Mouse (Mus musculus): Measurements from ENCODE around the gene Rptor. TPM values are rescaled to one million over a fixed set of nuclear protein-coding genes. Genes with fewer than 3 reads are reported as not detected.

Gene Rptor
- polyA plus RNA-seq, 1 experiment from 2014 or later = 13.3 TPM

DNA sequence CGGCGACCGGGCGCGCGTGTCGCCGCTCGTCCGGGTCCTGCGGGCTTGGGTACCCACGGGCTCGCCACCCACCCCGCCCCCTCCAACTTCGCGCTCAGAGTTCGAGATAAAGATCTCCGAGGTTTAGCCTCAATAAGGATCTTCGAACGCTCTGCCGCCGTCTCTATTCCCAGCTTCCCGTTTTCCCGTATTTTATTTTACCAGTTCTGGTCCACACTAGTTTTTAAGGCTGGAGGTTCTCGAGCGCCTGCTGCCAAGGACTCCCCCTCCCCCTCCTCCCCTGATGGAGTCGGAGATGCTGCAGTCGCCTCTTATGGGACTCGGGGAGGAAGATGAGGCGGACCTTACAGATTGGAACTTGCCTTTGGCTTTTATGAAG, 811 bp downstream of the Rptor start:
- Histone ChIP-seq H3K4me3 (peak overlapping the region; percentile 99), H3K36me3 (peaks cover 14% of the 10 kb centered on the region), H3K4me1 (replicated peaks) (peaks cover 9% of the 10 kb centered on the region), H3K9ac (peak overlapping the region; percentile 99), H3K9me3 (replicated peaks) (no peaks in the 10 kb centered on the region), H3K27me3 (replicated peaks) (no peaks in the 10 kb centered on the region), H3K4me2 (peak overlapping the region; percentile 95), H3K27ac (ENCODE audit: poor library complexity, severe bottlenecking) (peak overlapping the region; percentile 89; the same call in 1 of the 2 replicates)
- WGBS = under 1% methylated on average over 30 of the region's 30 CpGs
- no peak for ATAC-seq (ENCODE audit: insufficient number of reproducible peaks, low FRiP score)

DNA sequence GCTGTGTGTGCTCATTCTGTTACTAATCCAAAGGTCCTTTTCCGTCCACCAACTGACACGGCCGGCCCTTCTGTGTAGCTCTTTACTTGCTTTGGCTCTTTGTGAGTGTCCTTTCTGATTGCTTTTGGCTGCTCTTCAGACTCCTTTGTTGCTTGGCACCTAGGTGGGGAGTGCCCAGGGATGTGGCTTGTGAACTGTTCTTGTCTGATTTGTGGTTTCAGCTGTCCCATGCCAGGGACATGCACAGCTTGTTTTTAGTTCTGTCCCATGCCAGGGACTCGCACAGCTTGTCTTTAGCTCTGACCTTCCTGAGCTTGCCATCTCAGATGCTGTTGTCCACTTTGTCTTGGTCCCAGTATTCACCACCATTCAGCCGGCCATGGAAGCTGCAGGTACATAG, 4.8 kb downstream of the Rptor start:
- Histone ChIP-seq H3K4me1 (replicated peaks) (peaks cover 9% of the 10 kb centered on the region), H3K9me3 (replicated peaks) (no peaks in the 10 kb centered on the region), H3K9ac (no peak overlapping the region), H3K4me3 (no peak overlapping the region), H3K27me3 (replicated peaks) (no peaks in the 10 kb centered on the region), H3K27ac (ENCODE audit: poor library complexity, severe bottlenecking) (no peak overlapping the region), H3K4me2 (no peak overlapping the region), H3K36me3 (peaks cover 19% of the 10 kb centered on the region)
- no peak for ATAC-seq (ENCODE audit: insufficient number of reproducible peaks, low FRiP score)
- WGBS = 90% methylated on average over 5 of the region's 5 CpGs

DNA sequence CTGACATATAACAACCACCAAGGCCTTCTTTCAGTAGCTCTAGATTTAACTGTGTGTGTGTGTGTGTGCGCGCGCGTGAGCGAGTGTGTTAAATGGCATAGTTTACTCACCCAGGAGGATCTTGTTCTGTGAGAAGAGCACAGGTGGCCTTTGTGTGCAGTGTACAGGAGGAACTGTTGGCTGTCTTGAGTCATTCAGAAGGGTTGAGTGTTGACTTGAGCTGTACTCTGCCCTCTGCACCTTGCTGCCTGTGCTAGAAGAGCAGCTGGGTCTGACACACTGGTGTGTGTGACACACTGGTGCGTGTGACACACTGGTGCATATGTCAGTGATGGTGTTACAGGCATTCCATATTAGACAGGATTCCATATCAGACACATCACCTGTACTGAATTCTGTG, 8.8 kb downstream of the Rptor start:
- Histone ChIP-seq H3K9me3 (replicated peaks) (no peaks in the 10 kb centered on the region), H3K4me2 (no peak overlapping the region), H3K27me3 (replicated peaks) (no peaks in the 10 kb centered on the region), H3K36me3 (peaks cover 24% of the 10 kb centered on the region), H3K27ac (ENCODE audit: poor library complexity, severe bottlenecking) (no peak overlapping the region), H3K9ac (no peak overlapping the region), H3K4me1 (replicated peaks) (no peaks in the 10 kb centered on the region), H3K4me3 (no peak overlapping the region)
- ATAC-seq (ENCODE audit: insufficient number of reproducible peaks, low FRiP score) = no peak
- 95% methylated on average over 6 of the region's 6 CpGs for WGBS

DNA sequence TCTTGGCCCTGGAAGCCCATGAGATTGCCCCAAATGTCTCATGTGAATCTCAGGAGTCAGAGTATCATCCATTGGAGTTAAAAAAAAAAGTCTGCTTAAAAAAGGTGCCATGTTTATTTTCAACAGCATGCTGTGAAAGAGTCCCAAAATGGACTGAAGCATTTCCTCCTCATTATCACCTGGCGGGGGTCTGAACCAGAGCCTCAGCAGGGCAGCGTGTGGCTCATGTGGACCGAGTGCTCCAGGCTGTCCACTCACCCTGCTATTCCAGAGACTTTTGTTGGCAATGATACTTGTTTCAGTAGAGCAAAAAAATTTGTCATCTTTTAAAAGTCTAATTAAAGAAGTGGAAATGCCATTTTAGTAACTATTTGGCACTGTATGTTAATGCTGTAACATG, 9.5 kb downstream of the Rptor start:
- Histone ChIP-seq H3K27ac (ENCODE audit: poor library complexity, severe bottlenecking) (no peak overlapping the region), H3K4me2 (no peak overlapping the region), H3K4me1 (replicated peaks) (no peaks in the 10 kb centered on the region), H3K36me3 (peaks cover 23% of the 10 kb centered on the region), H3K27me3 (replicated peaks) (no peaks in the 10 kb centered on the region), H3K4me3 (no peak overlapping the region), H3K9ac (no peak overlapping the region), H3K9me3 (replicated peaks) (no peaks in the 10 kb centered on the region)
- ATAC-seq (ENCODE audit: insufficient number of reproducible peaks, low FRiP score) = no peak
- 71% methylated on average over 3 of the region's 3 CpGs for WGBS

DNA sequence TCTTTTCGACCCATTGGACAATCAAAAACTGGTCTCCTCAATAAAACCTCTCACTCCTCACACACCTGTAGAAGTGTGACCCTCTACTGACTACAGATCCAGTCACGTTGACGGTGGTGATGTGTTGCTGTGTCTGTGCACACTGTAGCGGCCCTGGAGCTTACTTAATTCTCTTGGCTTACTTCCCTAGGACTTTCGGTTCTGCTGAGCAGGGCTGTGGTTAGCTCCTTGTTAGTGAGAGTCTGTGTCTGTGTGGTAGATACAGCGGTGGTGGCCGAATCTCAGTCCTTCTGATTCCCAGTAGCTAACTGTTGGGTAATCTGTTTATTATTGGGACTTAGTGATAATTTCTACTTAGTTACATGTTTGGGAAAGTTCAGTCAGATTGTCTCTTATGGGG, 12.4 kb downstream of the Rptor start:
- 0 out of 2 replicates have a peak, but pooled peaks cover 4% of the 10 kb centered on the region for H3K36me3 ChIP-seq
- H3K27me3 ChIP-seq (replicated peaks) = no peaks in the 10 kb centered on the region
- no peak for ATAC-seq (ENCODE audit: insufficient number of reproducible peaks, low FRiP score)
- H3K9me3 ChIP-seq (replicated peaks) = no peaks in the 10 kb centered on the region
- H3K4me1 ChIP-seq (replicated peaks) = no peaks in the 10 kb centered on the region
- H3K4me3 ChIP-seq = no peak overlapping the region
- H3K9ac ChIP-seq = no peak overlapping the region
- 85% methylated on average over 7 of the region's 7 CpGs for WGBS
- H3K4me2 ChIP-seq = no peak overlapping the region
- H3K27ac ChIP-seq (ENCODE audit: poor library complexity, severe bottlenecking) = no peak overlapping the region

DNA sequence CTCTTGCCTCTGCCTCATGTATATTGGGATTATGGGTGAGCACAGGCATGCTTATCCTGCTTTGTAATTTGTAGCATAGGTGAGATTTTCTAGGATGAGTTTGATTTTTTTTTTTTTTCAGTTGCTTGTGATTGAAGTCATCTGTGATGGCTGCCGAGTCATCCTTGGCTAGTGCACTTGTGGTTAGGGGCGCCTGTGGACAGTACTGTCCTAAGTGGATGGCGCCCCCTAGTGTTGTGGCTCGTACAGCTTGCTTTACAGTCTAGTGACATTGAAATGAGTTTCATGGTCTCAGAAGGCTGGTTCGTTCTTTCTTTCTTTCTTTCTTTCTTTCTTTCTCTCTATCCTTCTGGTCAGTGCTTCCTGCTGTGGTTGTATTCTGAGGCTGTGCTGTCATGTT, 16.1 kb downstream of the Rptor start:
- no peak overlapping the region for H3K4me2 ChIP-seq
- H3K4me1 ChIP-seq (replicated peaks) = peaks cover 9% of the 10 kb centered on the region
- H3K27ac ChIP-seq (ENCODE audit: poor library complexity, severe bottlenecking) = no peak overlapping the region
- no peak overlapping the region for H3K9ac ChIP-seq
- H3K27me3 ChIP-seq (replicated peaks) = no peaks in the 10 kb centered on the region
- H3K36me3 ChIP-seq = 0 out of 2 replicates have a peak, but pooled peaks cover 4% of the 10 kb centered on the region
- ATAC-seq (ENCODE audit: insufficient number of reproducible peaks, low FRiP score) = no peak
- no peaks in the 10 kb centered on the region for H3K9me3 ChIP-seq (replicated peaks)
- 45% methylated on average over 5 of the region's 5 CpGs for WGBS
- no peak overlapping the region for H3K4me3 ChIP-seq

DNA sequence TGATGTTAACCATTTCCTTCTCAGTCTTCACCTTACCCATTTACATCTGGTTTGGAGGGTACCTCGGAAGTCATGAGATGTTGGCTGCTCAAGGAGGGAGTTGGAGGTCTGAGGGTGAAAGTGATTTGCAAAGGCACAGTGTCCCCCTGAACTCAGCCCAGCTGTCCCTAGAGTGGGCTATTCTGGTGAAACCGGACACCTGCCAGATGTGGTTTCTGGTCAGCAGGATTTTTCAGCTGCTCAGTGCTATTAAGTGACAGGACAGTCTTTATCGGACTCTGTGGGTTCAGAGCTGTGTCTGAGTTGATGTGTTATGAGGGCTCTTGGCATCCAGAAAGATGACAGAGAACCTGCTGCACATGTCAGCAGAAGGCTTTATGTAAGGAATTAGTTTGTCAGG, 18.6 kb downstream of the Rptor start:
- Histone ChIP-seq H3K4me2 (no peak overlapping the region), H3K9me3 (replicated peaks) (no peaks in the 10 kb centered on the region), H3K4me3 (no peak overlapping the region), H3K27ac (ENCODE audit: poor library complexity, severe bottlenecking) (no peak overlapping the region), H3K9ac (no peak overlapping the region), H3K27me3 (replicated peaks) (no peaks in the 10 kb centered on the region), H3K4me1 (replicated peaks) (peaks cover 30% of the 10 kb centered on the region), H3K36me3 (no peaks in the 10 kb centered on the region)
- WGBS = 67% methylated on average over 3 of the region's 3 CpGs
- ATAC-seq (ENCODE audit: insufficient number of reproducible peaks, low FRiP score) = no peak

DNA sequence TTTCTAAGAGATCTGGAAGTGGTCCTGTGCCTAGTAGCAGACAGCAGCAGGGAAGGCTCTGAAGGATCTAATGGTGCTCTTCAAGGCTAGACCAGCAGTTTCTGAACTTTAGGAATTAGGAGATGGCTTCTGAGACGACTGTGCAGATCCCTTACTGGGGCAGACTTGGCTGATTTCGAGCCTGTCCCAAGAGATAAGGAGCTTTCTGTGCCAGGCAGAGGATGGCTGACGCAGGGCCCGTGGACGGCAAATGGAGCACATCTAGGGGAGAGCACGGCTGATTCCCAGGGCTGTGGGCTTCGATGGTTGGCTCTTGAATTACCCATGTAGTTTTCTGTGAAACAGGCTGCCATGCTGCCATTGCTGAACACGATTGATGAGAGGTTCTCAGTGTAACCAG, 21.1 kb downstream of the Rptor start:
- H3K9ac ChIP-seq = no peak overlapping the region
- H3K27ac ChIP-seq (ENCODE audit: poor library complexity, severe bottlenecking) = no peak overlapping the region
- no peak for ATAC-seq (ENCODE audit: insufficient number of reproducible peaks, low FRiP score)
- WGBS = 72% methylated on average over 8 of the region's 8 CpGs
- no peak overlapping the region for H3K4me3 ChIP-seq
- no peaks in the 10 kb centered on the region for H3K9me3 ChIP-seq (replicated peaks)
- no peak overlapping the region for H3K4me2 ChIP-seq
- H3K4me1 ChIP-seq (replicated peaks) = peaks cover 30% of the 10 kb centered on the region
- no peaks in the 10 kb centered on the region for H3K36me3 ChIP-seq
- no peaks in the 10 kb centered on the region for H3K27me3 ChIP-seq (replicated peaks)

DNA sequence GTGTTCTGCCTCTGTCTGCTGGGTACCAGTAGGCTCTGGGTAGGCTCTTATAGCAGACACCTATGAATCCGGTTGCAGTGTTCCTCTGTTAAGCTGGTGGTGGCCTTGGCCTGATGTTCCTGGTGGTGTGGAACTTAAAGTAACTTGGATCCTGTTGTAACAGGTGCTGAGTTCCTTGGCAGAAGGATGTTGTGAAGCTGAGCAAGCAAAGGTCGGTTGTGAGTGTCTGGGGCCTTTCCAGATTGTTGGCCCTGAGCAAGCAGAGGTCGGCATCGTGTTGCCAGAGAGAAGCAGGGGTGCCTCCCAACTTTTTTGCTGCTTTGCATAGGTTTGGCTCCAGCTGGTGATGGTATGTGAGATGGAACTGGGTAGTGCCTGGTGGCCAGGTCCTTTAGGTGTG, 21.7 kb downstream of the Rptor start:
- no peak overlapping the region for H3K27ac ChIP-seq (ENCODE audit: poor library complexity, severe bottlenecking)
- no peak for ATAC-seq (ENCODE audit: insufficient number of reproducible peaks, low FRiP score)
- no peak overlapping the region for H3K9ac ChIP-seq
- peaks cover 30% of the 10 kb centered on the region for H3K4me1 ChIP-seq (replicated peaks)
- H3K36me3 ChIP-seq = no peaks in the 10 kb centered on the region
- WGBS = 67% methylated on average over 4 of the region's 4 CpGs
- H3K9me3 ChIP-seq (replicated peaks) = no peaks in the 10 kb centered on the region
- no peak overlapping the region for H3K4me3 ChIP-seq
- H3K27me3 ChIP-seq (replicated peaks) = no peaks in the 10 kb centered on the region
- no peak overlapping the region for H3K4me2 ChIP-seq

DNA sequence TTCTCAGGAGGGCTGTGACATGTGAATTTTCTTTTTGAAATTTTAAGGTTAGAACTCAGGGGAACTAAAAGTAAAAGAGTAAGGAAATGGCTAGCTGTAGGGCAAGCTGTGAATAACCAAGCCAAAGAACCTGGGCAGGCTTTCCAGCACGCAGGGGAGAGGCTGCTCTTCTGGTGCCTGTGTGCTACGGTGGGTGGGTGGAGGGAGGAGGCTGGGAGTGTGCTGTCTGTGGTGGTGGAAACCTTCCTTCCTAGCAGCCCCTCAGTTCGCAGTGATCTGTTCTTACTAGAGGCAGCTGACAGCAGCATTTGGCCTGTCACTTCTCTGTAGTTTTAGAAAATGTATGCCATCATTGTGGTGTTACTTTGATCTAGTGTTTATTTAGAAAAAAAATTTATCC, 22.2 kb downstream of the Rptor start:
- Histone ChIP-seq H3K36me3 (no peaks in the 10 kb centered on the region), H3K4me1 (replicated peaks) (peaks cover 36% of the 10 kb centered on the region), H3K27me3 (replicated peaks) (no peaks in the 10 kb centered on the region), H3K27ac (ENCODE audit: poor library complexity, severe bottlenecking) (no peak overlapping the region), H3K9ac (no peak overlapping the region), H3K4me3 (no peak overlapping the region), H3K9me3 (replicated peaks) (no peaks in the 10 kb centered on the region), H3K4me2 (no peak overlapping the region)
- no peak for ATAC-seq (ENCODE audit: insufficient number of reproducible peaks, low FRiP score)
- WGBS = 28% methylated on average over 3 of the region's 3 CpGs

DNA sequence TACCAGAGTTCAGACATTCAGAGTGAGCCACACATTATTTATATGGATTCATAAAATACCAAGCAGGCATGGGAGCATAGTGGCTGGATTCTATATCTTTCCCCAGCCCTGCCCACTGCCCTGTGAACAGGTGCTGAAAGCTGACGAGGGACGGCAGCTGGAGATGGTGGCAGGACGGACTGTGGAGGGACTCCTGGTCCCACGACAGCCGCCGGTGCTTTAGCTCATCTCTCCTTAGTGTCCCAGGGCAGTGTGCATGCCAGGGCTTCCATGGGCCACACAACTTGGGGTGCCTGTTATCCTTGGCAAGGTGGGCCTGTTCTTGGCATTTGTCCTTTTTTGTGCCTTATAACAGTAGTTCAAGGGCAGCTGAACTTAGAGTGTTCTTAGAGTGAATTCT, 22.8 kb downstream of the Rptor start:
- peaks cover 36% of the 10 kb centered on the region for H3K4me1 ChIP-seq (replicated peaks)

DNA sequence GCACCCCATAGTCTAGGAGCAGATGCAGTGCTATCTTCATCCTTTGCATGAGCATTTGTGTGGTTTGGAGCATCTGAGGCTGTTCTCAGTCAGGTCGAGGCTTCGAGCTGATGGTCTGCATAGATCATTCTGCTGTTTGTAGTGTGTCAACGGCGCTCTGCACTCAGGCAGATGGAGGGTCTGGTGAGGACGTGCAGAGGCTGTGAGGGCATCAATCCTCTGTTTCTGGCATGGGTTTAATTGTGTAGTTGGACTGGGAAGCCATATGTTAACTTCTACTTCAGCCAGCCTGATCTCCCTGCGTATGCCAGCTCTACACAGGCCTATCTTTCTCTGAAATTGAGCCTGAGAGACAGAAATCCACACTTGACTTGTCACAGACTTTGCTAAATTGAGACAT, 23.2 kb downstream of the Rptor start:
- H3K9me3 ChIP-seq (replicated peaks) = no peaks in the 10 kb centered on the region
- H3K4me1 ChIP-seq (replicated peaks) = peaks cover 39% of the 10 kb centered on the region
- no peak overlapping the region for H3K4me2 ChIP-seq
- 72% methylated on average over 6 of the region's 6 CpGs for WGBS
- no peak for ATAC-seq (ENCODE audit: insufficient number of reproducible peaks, low FRiP score)
- no peaks in the 10 kb centered on the region for H3K27me3 ChIP-seq (replicated peaks)
- H3K27ac ChIP-seq (ENCODE audit: poor library complexity, severe bottlenecking) = no peak overlapping the region
- H3K36me3 ChIP-seq = no peaks in the 10 kb centered on the region
- H3K9ac ChIP-seq = no peak overlapping the region; the same call in 1 of the 2 replicates
- H3K4me3 ChIP-seq = no peak overlapping the region

More for the DNA sequence above, 22.8 kb downstream of the Rptor start:
- Histone ChIP-seq H3K9ac (no peak overlapping the region), H3K27me3 (replicated peaks) (no peaks in the 10 kb centered on the region), H3K4me3 (no peak overlapping the region), H3K9me3 (replicated peaks) (no peaks in the 10 kb centered on the region), H3K4me2 (no peak overlapping the region), H3K36me3 (no peaks in the 10 kb centered on the region), H3K27ac (ENCODE audit: poor library complexity, severe bottlenecking) (no peak overlapping the region)
- WGBS = 25% methylated on average over 6 of the region's 6 CpGs
- ATAC-seq (ENCODE audit: insufficient number of reproducible peaks, low FRiP score) = no peak

Data from heart, embryonic 12.5 days (tissue).